Mouse (Mus musculus) left cerebral cortex, postnatal 25 days (tissue): ENCODE data around the gene Ntn1. TPM values are rescaled to one million over a fixed set of nuclear protein-coding genes. Genes with fewer than 3 reads are reported as not detected.
A peak's percentile ranks its signal among the peaks of the same experiment; 100 is the strongest.

Source experiments
- DNase-seq, 2 experiments: peaks; one replicate each; pipeline ENCODE4 v3.0.0; 2022; ENCODE audit warnings: low spot score in 2 of 2, mixed read lengths in 1 of 2
- intact Hi-C: fragments of 180-260 bp; cut with DNase I; formaldehyde crosslinking; loops from one replicate; pipeline ENCODE4 v1.15.1; 2025
- total RNA-seq, 2 experiments: library from RNA; stranded (reverse); gene quantifications; 2 replicates each; pipeline ENCODE4 v1.2.3; 2021

Gene Ntn1
- total RNA-seq, 2 experiments from 2014 or later: 6.0 to 7.9 TPM

- no peak for DNase-seq
- intact Hi-C loops: no loop called here
These were observed 198.1 kb downstream of the Ntn1 start for GRCm38 (mm10) chr11:68202561-68202960.

- DNase-seq: no peak
- intact Hi-C loops: no loop called here
These were observed 198.7 kb downstream of the Ntn1 start for GRCm38 (mm10) chr11:68201811-68202459.

- DNase-seq: no peak
- intact Hi-C loops: no loop called here
These were observed 199.6 kb downstream of the Ntn1 start for GRCm38 (mm10) chr11:68201063-68201462.

- intact Hi-C loops: no loop called here
- no peak for DNase-seq
These were observed 200.1 kb downstream of the Ntn1 start for GRCm38 (mm10) chr11:68200500-68200899.

GRCm38 (mm10) chr11:68199801-68200423, 200.7 kb downstream of the Ntn1 start:
- intact Hi-C loops: loop anchor here (5.0 kb wide), 1 partner anchor 193 kb away; no protein-coding TSS in a partner anchor
- no peak for DNase-seq

- DNase-seq: no peak
- intact Hi-C loops: loop anchor here (5.0 kb wide), 1 partner anchor 192 kb away; no protein-coding TSS in a partner anchor
These were observed 201.5 kb downstream of the Ntn1 start for GRCm38 (mm10) chr11:68199103-68199502.

GRCm38 (mm10) chr11:68198696-68199095, 201.9 kb downstream of the Ntn1 start:
- intact Hi-C loops: loop anchor here (5.0 kb wide), 1 partner anchor 191 kb away; no protein-coding TSS in a partner anchor
- no peak for DNase-seq

- intact Hi-C loops: loop anchor here (5.0 kb wide), 1 partner anchor 190 kb away; no protein-coding TSS in a partner anchor
- DNase-seq: no peak
These were observed 203.2 kb downstream of the Ntn1 start for GRCm38 (mm10) chr11:68197471-68197870.

GRCm38 (mm10) chr11:68196566-68196965, 204.1 kb downstream of the Ntn1 start:
- intact Hi-C loops: loop anchor here (5.0 kb wide), 1 partner anchor 189 kb away; no protein-coding TSS in a partner anchor
- DNase-seq: no peak

- intact Hi-C loops: loop anchor here (5.0 kb wide), 1 partner anchor 188 kb away; no protein-coding TSS in a partner anchor
- DNase-seq: no peak
These were observed 204.9 kb downstream of the Ntn1 start for GRCm38 (mm10) chr11:68195693-68196176.

GRCm38 (mm10) chr11:68195168-68195567, 205.5 kb downstream of the Ntn1 start:
- intact Hi-C loops: loop anchor here (5.0 kb wide), 1 partner anchor 188 kb away; no protein-coding TSS in a partner anchor
- DNase-seq: no peak

GRCm38 (mm10) chr11:68190849-68191248, 209.8 kb downstream of the Ntn1 start:
- intact Hi-C loops: no loop called here
- DNase-seq: peak in 1 of 2 experiments; percentile 86

GRCm38 (mm10) chr11:68188695-68189201, 211.9 kb downstream of the Ntn1 start:
- DNase-seq: no peak
- intact Hi-C loops: loop anchor here (5.0 kb wide), 1 partner anchor 186 kb away; no protein-coding TSS in a partner anchor

- intact Hi-C loops: loop anchor here (5.0 kb wide), 1 partner anchor 185 kb away; no protein-coding TSS in a partner anchor
- DNase-seq: no peak
These were observed 213.4 kb downstream of the Ntn1 start for GRCm38 (mm10) chr11:68187242-68187641.

GRCm38 (mm10) chr11:68185647-68186046, 215.0 kb downstream of the Ntn1 start:
- intact Hi-C loops: loop anchor here (5.0 kb wide), 1 partner anchor 183 kb away; no protein-coding TSS in a partner anchor
- DNase-seq: peak in 1 of 2 experiments; percentile 82

- intact Hi-C loops: no loop called here
- DNase-seq: no peak
These were observed 223.2 kb downstream of the Ntn1 start for GRCm38 (mm10) chr11:68177415-68177814.

GRCm38 (mm10) chr11:68176550-68176949, 224.1 kb downstream of the Ntn1 start:
- DNase-seq: no peak
- intact Hi-C loops: no loop called here

GRCm38 (mm10) chr11:68172648-68173045, 228.0 kb downstream of the Ntn1 start:
- intact Hi-C loops: no loop called here
- no peak for DNase-seq

GRCm38 (mm10) chr11:68171973-68172647, 228.5 kb downstream of the Ntn1 start:
- no peak for DNase-seq
- intact Hi-C loops: no loop called here

GRCm38 (mm10) chr11:68168427-68168826, 232.2 kb downstream of the Ntn1 start:
- intact Hi-C loops: no loop called here

More at GRCm38 (mm10) chr11:68168427-68168826, 232.2 kb downstream of the Ntn1 start:
- no peak for DNase-seq
